22 mouse cellular contexts compared by ENCODE assay signal in the genomic region with DNA sequence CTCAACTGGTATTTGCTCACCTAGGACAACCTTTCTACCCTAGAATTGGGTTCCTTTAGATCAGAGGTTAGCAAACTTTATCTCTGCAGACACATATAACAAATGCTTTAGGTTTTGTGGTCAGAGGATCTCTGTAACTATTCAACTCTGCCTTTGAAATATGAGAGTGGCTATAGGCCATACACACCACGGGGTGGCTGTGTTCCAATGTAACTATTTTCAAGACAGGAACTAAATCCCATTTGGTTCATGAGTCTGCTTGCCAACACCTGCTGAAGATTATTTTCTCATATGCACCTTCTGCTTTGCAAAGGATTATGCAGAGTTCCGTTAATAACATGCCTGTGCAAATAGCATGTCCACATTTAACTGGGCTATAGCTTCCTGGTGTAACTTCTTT. TPM values are rescaled to one million over a fixed set of nuclear protein-coding genes. Genes with fewer than 3 reads are reported as not detected.
A peak's percentile ranks its signal among the peaks of the same experiment; 100 is the strongest.
DNase-seq lines count a peak whose midpoint lies in the region; ATAC-seq and TF ChIP-seq lines count a peak whose summit lies in the region.
"Had no signal": no experiment of that assay in that cellular context is flagged by ENCODE, and none has a peak within 500 bp of the region (broad histone marks: within the 10 kb centered on the region; RNA-seq: fewer than 3 reads in every experiment).

No protein-coding gene starts in this region.

- intact Hi-C loops in heart, adult 2 months (cut with DNase I): loop anchor here (5.0 kb wide), 1 partner anchor 35 kb away; a partner anchor contains a TSS

- 37% methylated on average over 2 of the region's 2 CpGs for WGBS in heart, adult 2 months
- 70% methylated on average over 2 of the region's 2 CpGs for WGBS in heart, embryonic 12.5 days

- H3K27me3 ChIP-seq in heart, adult 2 months (ENCODE audit: control insufficient read depth, insufficient read depth, low read length): no peaks in the 10 kb centered on the region
- H3K27me3 ChIP-seq in heart, embryonic 12.5 days (replicated peaks): no peaks in the 10 kb centered on the region
- H3K27me3 ChIP-seq: embryonic facial prominence, embryonic 13.5 days; forebrain, embryonic 15.5 days; heart, embryonic 13.5 days; intestine, embryonic 15.5 days; limb, embryonic 12.5 days; liver, embryonic 13.5 days; neural tube, embryonic 13.5 days had no signal

- no peak for TF ChIP-seq EP300 in heart, adult 2 months (IDR thresholded peaks at IDR 0.05; ENCODE audit: insufficient read depth, low read depth, low read length)

- H3K79me2 ChIP-seq in heart, adult 2 months (replicated peaks; ENCODE audit: control insufficient read depth, insufficient read depth, low read length): no peaks in the 10 kb centered on the region

- H3K27ac ChIP-seq in heart, adult 2 months: no peak overlapping the region
- no peak overlapping the region for H3K27ac ChIP-seq in heart, embryonic 12.5 days (ENCODE audit: poor library complexity, severe bottlenecking)
- H3K27ac ChIP-seq: embryonic facial prominence, embryonic 13.5 days; forebrain, embryonic 15.5 days; heart, embryonic 13.5 days; hindbrain, embryonic 14.5 days; intestine, embryonic 15.5 days; limb, embryonic 12.5 days; liver, embryonic 13.5 days; midbrain, embryonic 10.5 days; neural tube, embryonic 13.5 days had no signal

- TF ChIP-seq POLR2A in heart, adult 2 months (IDR thresholded peaks at IDR 0.05; ENCODE audit: insufficient read depth, low read depth, low read length): no peak

- H3K4me3 ChIP-seq in heart, adult 2 months: no peak overlapping the region
- H3K4me3 ChIP-seq in heart, embryonic 12.5 days: no peak overlapping the region
- H3K4me3 ChIP-seq: embryonic facial prominence, embryonic 13.5 days; forebrain, embryonic 15.5 days; heart, embryonic 13.5 days; intestine, embryonic 15.5 days; limb, embryonic 12.5 days; liver, embryonic 13.5 days; midbrain, embryonic 10.5 days; neural tube, embryonic 13.5 days had no signal

- H3K4me2 ChIP-seq in heart, embryonic 12.5 days: no peak overlapping the region
- H3K4me2 ChIP-seq: embryonic facial prominence, embryonic 13.5 days; forebrain, embryonic 15.5 days; heart, embryonic 13.5 days; hindbrain, embryonic 14.5 days; intestine, embryonic 15.5 days; limb, embryonic 12.5 days; liver, embryonic 13.5 days; lung, embryonic 14.5 days; neural tube, embryonic 13.5 days had no signal

- H3K9me3 ChIP-seq in heart, embryonic 12.5 days (replicated peaks): no peaks in the 10 kb centered on the region
- H3K9me3 ChIP-seq: embryonic facial prominence, embryonic 13.5 days; forebrain, embryonic 15.5 days; G1E; heart, embryonic 13.5 days; intestine, embryonic 15.5 days; limb, embryonic 12.5 days; liver, embryonic 13.5 days; midbrain, embryonic 10.5 days; neural tube, embryonic 13.5 days had no signal

- H3K9ac ChIP-seq in heart, adult 2 months (ENCODE audit: low read depth, low read length): no peak overlapping the region
- H3K9ac ChIP-seq in heart, embryonic 12.5 days: no peak overlapping the region
- H3K9ac ChIP-seq: embryonic facial prominence, embryonic 13.5 days; forebrain, embryonic 15.5 days; heart, embryonic 13.5 days; hindbrain, embryonic 14.5 days; intestine, embryonic 15.5 days; limb, embryonic 12.5 days; liver, embryonic 13.5 days; lung, embryonic 14.5 days; neural tube, embryonic 13.5 days had no signal

- TF ChIP-seq CTCF in heart, adult 2 months (IDR thresholded peaks at IDR 0.05): peak; percentile 9; the same call in 1 of the 2 replicates

- no peak for DNase-seq in heart, adult 2 months
- DNase-seq in 416B (ENCODE audit: low read depth) (peak; percentile 56), NIH3T3 (ENCODE audit: low read depth) (peak; percentile 45)
- no peak for DNase-seq in frontal cortex, postnatal 14 days (ENCODE audit: low spot score in 2 of 2)
- no peak for DNase-seq in kidney, postnatal 10 days
- DNase-seq: adrenal gland, postnatal 36 days; kidney, postnatal 4 days; layer of hippocampus, adult 9-11 months; liver, embryonic 13.5 days; lung, embryonic 14.5 days; lung, postnatal 36 days had no signal

- no peak for ATAC-seq in heart, embryonic 12.5 days (ENCODE audit: insufficient number of reproducible peaks, low FRiP score)
- 0 out of 2 replicates have a peak, but pooled peaks have one; percentile 36 for ATAC-seq in common myeloid progenitor, adult 5-6 weeks (replicated peaks; ENCODE audit: low read depth, poor library complexity, severe bottlenecking)
- ATAC-seq: forebrain, embryonic 15.5 days; intestine, embryonic 15.5 days had no signal

- H3K4me1 ChIP-seq in heart, adult 2 months (ENCODE audit: control insufficient read depth, insufficient read depth, low read length): no peaks in the 10 kb centered on the region; the same call in 1 of the 2 replicates
- H3K4me1 ChIP-seq in heart, embryonic 12.5 days (replicated peaks): no peaks in the 10 kb centered on the region
- H3K4me1 ChIP-seq: embryonic facial prominence, embryonic 13.5 days; forebrain, embryonic 15.5 days; heart, embryonic 13.5 days; intestine, embryonic 15.5 days; liver, embryonic 13.5 days; midbrain, embryonic 10.5 days; neural tube, embryonic 13.5 days had no signal

- H3K36me3 ChIP-seq in heart, adult 2 months (ENCODE audit: control insufficient read depth, insufficient read depth, low read length): peaks cover 5% of the 10 kb centered on the region
- 0 out of 2 replicates have a peak, but pooled peaks cover 1% of the 10 kb centered on the region for H3K36me3 ChIP-seq in heart, embryonic 12.5 days
- H3K36me3 ChIP-seq: forebrain, embryonic 15.5 days; intestine, embryonic 15.5 days; limb, embryonic 12.5 days; liver, embryonic 13.5 days; midbrain, embryonic 10.5 days; neural tube, embryonic 13.5 days had no signal

RNA-seq across cellular contexts. Expression of a gene that starts 35.1 kb away (rescaled TPM):
- 10 to 100 TPM; 22.9 to 23.4 TPM for total RNA-seq in heart, adult 2 months (2021)
- 5.1 and 9.5 TPM in 2 replicates for polyA plus RNA-seq in heart, adult 2 months (2012; rRNA removed)
- 12.1 and 13.1 TPM in 2 replicates for polyA plus RNA-seq in heart, embryonic 12.5 days (2016; fragmentation: Nextera tagmentation; extraction: Ambion mirVana)
- 46.3 and 57.1 TPM in 2 replicates for total RNA-seq in common myeloid progenitor, adult 5-6 weeks (2017)

Comparison
In these comparisons a context has a peak if more than half of its experiments do, and no peak if none do; other contexts are left out.
1. DNase-seq: peak in 416B (single experiment) and NIH3T3 (single experiment); none in heart, adult 2 months (0 of 2), frontal cortex, postnatal 14 days (0 of 2) and kidney, postnatal 10 days (single experiment).